Mouse (Mus musculus): ENCODE results near the gene Chchd3. TPM values are rescaled to one million over a fixed set of nuclear protein-coding genes. Genes with fewer than 3 reads are reported as not detected.

Chchd3 gene
- polyA plus RNA-seq, 1 experiment from 2014 or later, result 130 TPM

DNA sequence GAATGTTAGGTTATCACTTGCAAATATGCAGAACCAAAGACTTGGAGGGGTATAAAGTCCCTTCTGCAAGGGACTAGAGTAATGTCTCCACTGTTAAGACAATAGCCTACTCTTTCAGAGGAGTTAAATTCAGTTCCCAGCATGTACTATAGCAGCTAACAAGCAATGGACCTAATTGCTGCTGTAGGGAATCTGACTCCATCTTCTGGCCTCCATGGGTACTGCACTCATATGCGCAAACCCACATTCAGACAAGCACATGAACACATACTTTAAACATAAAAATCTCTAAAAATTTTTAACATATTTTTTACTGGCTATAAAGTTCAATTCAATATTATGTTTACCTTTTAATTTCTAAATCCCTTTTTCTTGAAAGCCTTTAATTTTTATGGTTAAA lies 310.2 kb downstream of the Chchd3 start:
- DNase-seq (ENCODE audit: low spot score), result no peak
- Histone ChIP-seq H3K27ac (replicated peaks; ENCODE audit: low read depth, low read length) (no peak overlapping the region), H3K4me3 (ENCODE audit: low read depth, low read length) (no peak overlapping the region), H3K9ac (replicated peaks; ENCODE audit: low read length) (no peak overlapping the region), H3K9me3 (replicated peaks; ENCODE audit: control insufficient read depth, low read length) (no peaks in the 10 kb centered on the region), H3K4me2 (ENCODE audit: low read depth, low read length) (no peak overlapping the region), H3K4me1 (ENCODE audit: control insufficient read depth, insufficient read depth, low read length) (no peaks in the 10 kb centered on the region), H3K27me3 (ENCODE audit: control insufficient read depth, insufficient read depth, low read length) (no peaks in the 10 kb centered on the region), H3K36me3 (replicated peaks; ENCODE audit: control insufficient read depth, insufficient read depth, low read depth, low read length) (no peaks in the 10 kb centered on the region)
- WGBS, result 98% methylated on average over 1 of the region's 1 CpGs
- no peak for ATAC-seq (replicated peaks; ENCODE audit: insufficient number of reproducible peaks, low FRiP score, low TSS enrichment, low read depth)

- ATAC-seq (replicated peaks; ENCODE audit: insufficient number of reproducible peaks, low FRiP score, low TSS enrichment, low read depth) (no peak), DNase-seq (ENCODE audit: low spot score) (no peak)
- Histone ChIP-seq H3K36me3 (replicated peaks; ENCODE audit: control insufficient read depth, insufficient read depth, low read depth, low read length) (no peaks in the 10 kb centered on the region), H3K27ac (replicated peaks; ENCODE audit: low read depth, low read length) (no peak overlapping the region), H3K4me2 (ENCODE audit: low read depth, low read length) (no peak overlapping the region), H3K9me3 (replicated peaks; ENCODE audit: control insufficient read depth, low read length) (no peaks in the 10 kb centered on the region), H3K4me1 (ENCODE audit: control insufficient read depth, insufficient read depth, low read length) (no peaks in the 10 kb centered on the region), H3K4me3 (ENCODE audit: low read depth, low read length) (no peak overlapping the region), H3K27me3 (ENCODE audit: control insufficient read depth, insufficient read depth, low read length) (no peaks in the 10 kb centered on the region), H3K9ac (replicated peaks; ENCODE audit: low read length) (no peak overlapping the region)
- 76% methylated on average over 6 of the region's 6 CpGs for WGBS
These were observed 311.3 kb downstream of the Chchd3 start for GRCm38 (mm10) chr6:32748777-32749176.

DNA sequence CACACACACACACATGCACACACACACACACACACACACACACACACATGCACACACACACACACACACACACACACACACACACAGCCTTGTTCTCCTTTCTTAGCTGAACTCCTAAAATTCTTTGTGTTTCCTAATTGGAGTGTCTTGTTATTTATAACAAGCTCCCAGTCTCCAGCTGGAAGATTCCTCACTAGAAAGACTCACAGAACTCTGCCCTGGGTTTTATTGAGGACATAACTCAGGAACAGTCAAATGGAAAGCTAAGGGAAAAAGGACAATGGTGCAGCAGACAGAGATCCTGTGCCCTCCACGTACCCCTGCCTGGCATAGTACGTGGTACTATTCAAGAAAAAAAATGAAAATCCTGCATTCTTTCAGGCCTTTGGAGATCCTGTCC lies 312.7 kb downstream of the Chchd3 start:
- Histone ChIP-seq H3K27ac (replicated peaks; ENCODE audit: low read depth, low read length) (no peak overlapping the region), H3K4me3 (ENCODE audit: low read depth, low read length) (no peak overlapping the region), H3K4me1 (ENCODE audit: control insufficient read depth, insufficient read depth, low read length) (no peaks in the 10 kb centered on the region), H3K4me2 (ENCODE audit: low read depth, low read length) (no peak overlapping the region), H3K9me3 (replicated peaks; ENCODE audit: control insufficient read depth, low read length) (no peaks in the 10 kb centered on the region), H3K36me3 (replicated peaks; ENCODE audit: control insufficient read depth, insufficient read depth, low read depth, low read length) (no peaks in the 10 kb centered on the region), H3K27me3 (ENCODE audit: control insufficient read depth, insufficient read depth, low read length) (no peaks in the 10 kb centered on the region), H3K9ac (replicated peaks; ENCODE audit: low read length) (no peak overlapping the region)
- ATAC-seq (replicated peaks; ENCODE audit: insufficient number of reproducible peaks, low FRiP score, low TSS enrichment, low read depth) (no peak), DNase-seq (ENCODE audit: low spot score) (no peak)
- WGBS, result 92% methylated on average over 2 of the region's 2 CpGs

Other genes starting within 250 kb of the Chchd3 start
- gene Exoc4, start 188.8 kb upstream of the Chchd3 start, polyA plus RNA-seq (2014; fragmentation: Nextera tagmentation; extraction: Ambion mirVana), result 21.0 and 24.8 TPM in 2 replicates